Mouse (Mus musculus) gastrocnemius, adult 8-10 months (tissue): ENCODE results near the gene Ppp1ca. TPM values are rescaled to one million over a fixed set of nuclear protein-coding genes. Genes with fewer than 3 reads are reported as not detected.
A peak's percentile ranks its signal among the peaks of the same experiment; 100 is the strongest.

Experiments used
- DNase-seq, 2 experiments: peaks; one replicate each; pipeline ENCODE4 v3.0.0; 2022; ENCODE audit warnings: low spot score in 2 of 2
- total RNA-seq, 4 experiments: library from RNA; stranded (reverse); gene quantifications; 2 replicates each; pipeline ENCODE4 v1.2.4; 2022

Ppp1ca gene
- total RNA-seq, 4 experiments from 2014 or later, result 198 to 243 (median 235) TPM

DNA sequence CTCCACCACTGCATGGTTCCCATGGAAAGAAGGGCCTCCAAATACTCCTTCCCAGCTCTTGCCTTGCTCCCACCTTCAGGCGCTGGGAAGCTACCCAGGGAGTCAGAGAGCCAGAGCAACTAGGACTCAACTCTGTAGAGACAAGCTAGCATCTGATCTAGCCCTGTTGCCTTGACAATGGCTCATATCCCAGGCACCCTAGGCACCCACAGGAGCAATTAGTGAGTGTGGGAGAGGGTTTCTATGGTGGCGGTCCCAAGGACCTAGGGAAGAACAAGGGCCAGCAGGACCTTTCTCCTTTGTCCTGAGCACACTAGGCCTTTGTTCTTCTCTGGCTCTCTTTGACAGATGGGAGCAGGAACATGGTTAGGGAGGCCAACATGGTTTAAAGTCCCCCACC is 8.2 kb upstream of the Ppp1ca start:
- no peak for DNase-seq

GRCm38 (mm10) chr19:4184976-4185975 is 6.6 kb upstream of the Ppp1ca start:
- no peak for DNase-seq

GRCm38 (mm10) chr19:4187303-4187702 is 4.6 kb upstream of the Ppp1ca start:
- DNase-seq, result peak; percentile 41 to 49

GRCm38 (mm10) chr19:4189051-4189620 is 2.7 kb upstream of the Ppp1ca start:
- no peak for DNase-seq

DNA sequence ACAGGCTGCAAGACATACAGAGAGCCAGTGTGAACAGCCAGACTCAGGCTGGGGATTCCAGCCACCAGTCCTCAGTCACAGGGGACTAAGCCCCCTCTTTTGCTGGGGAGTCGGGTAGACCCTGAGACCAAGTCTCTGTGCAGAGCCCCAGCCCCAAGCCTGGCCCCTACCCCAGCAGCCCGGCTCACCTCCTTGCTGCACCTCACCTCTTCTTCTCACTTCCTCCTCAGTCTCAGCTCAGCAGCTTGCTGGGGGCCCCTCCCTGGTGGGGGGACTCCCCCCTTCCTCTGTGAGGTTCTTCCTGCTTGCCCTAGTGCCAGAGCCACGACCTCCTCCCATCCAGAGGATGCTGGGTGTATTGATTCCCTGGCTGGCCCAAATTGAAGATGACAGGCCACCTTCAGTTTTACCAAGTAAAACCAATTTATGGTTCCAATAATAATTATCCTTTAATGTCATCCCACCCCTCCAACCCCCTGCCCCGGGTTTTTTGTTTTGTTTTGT is 982 bp upstream of the Ppp1ca start, which contains the start of gene Tbc1d10c:
Gene Tbc1d10c, minus strand, starts transcription at position 454 of the 504 bp plus-strand sequence.
- no peak for DNase-seq

DNA sequence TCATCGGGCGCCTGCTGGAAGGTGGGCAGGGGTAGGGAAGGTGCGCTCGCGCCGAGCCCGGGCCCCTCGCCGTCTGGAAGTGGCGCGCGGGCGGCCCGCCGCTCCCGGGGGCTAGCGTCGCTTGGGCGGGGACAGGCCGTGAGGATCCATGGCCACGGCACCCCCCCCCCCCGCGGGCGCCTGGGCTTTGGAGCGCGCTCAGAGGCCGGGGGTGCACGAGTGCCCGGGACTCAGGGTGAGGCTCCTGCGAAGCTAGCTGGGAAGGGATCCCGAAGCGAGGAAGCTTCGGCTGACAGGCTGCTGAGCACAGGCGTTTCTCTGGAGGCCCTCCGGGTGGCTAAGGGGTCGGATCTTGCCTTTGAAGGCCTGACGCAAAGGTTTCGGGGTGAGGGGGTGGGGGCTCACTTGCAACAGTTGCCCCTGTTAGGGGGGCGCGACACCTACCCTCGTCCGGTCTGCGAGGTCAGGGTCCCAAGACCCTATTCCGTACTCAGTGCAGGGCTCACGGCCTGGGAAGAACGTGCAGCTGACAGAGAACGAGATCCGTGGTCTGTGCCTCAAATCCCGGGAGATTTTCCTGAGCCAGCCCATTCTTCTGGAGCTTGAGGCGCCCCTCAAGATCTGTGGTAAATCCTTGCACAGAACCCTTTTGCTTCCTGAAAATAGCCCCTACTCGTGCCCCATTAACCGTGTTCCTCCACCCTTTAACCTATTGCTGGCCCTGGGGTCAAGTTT is 553 bp downstream of the Ppp1ca start:
- no peak for DNase-seq

GRCm38 (mm10) chr19:4193129-4193528 is 1.3 kb downstream of the Ppp1ca start:
- no peak for DNase-seq

- DNase-seq, result no peak
These were observed 2.3 kb downstream of the Ppp1ca start for GRCm38 (mm10) chr19:4194021-4194724.

DNA sequence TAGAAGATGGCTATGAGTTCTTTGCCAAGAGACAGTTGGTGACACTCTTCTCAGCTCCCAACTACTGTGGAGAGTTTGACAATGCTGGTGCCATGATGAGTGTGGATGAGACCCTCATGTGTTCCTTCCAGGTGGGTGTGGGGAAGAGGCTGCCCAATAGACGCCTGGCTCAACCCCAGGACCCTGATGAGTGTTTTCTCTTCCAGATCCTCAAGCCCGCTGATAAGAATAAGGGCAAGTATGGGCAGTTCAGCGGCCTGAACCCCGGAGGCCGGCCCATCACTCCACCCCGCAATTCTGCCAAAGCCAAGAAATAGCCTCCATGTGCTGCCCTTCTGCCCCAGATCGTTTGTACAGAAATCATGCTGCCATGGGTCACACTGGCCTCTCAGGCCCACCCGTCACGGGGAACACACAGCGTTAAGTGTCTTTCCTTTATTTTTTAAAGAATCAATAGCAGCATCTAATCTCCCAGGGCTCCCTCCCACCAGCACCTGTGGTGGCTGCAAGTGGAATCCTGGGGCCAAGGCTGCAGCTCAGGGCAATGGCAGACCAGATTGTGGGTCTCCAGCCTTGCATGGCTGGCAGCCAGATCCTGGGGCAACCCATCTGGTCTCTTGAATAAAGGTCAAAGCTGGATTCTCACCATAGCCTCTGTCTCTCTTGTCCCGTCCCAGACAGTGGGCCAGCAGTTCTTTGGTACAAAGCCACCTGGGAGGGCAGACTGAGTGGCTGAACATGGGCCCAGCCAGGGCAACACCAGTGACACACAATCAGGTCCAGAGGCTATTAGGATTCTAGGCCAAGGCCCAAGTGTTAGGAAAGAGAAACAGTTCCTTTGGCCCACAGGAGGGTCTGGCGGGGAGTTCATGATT is 3.1 kb downstream of the Ppp1ca start:
- no peak for DNase-seq

GRCm38 (mm10) chr19:4196048-4196447 is 4.2 kb downstream of the Ppp1ca start:
- DNase-seq, result no peak

GRCm38 (mm10) chr19:4196548-4196947 is 4.7 kb downstream of the Ppp1ca start:
- DNase-seq, result no peak

- DNase-seq, result no peak
These were observed 5.3 kb downstream of the Ppp1ca start for GRCm38 (mm10) chr19:4197180-4197579.

GRCm38 (mm10) chr19:4201291-4201909 is 9.5 kb downstream of the Ppp1ca start, which contains the start of gene Rad9a:
TSS of gene Rad9a (minus strand) at chr19:4201662.
- peak; percentile 95 for DNase-seq

GRCm38 (mm10) chr19:4202149-4202548 is 10.3 kb downstream of the Ppp1ca start:
- no peak for DNase-seq

DNA sequence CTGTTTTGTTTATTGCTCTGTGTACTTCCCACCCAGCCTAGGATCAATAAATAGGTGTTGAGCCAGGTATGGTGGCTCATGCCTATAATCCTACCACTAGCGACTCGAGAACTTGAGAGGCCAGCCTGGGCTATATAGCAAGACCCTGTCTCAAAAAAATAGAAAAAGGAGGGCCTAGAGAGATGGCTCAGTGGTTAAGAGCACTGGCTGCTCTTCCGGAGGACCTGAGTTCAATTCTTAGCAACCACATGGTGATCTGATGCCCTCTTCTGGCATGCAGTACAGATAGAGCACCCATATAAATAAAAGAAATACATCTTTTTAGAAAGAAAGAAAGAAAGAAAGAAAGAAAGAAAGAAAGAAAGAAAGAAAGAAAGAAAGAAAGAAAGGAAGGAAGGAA is 11.3 kb downstream of the Ppp1ca start:
- no peak for DNase-seq

DNA sequence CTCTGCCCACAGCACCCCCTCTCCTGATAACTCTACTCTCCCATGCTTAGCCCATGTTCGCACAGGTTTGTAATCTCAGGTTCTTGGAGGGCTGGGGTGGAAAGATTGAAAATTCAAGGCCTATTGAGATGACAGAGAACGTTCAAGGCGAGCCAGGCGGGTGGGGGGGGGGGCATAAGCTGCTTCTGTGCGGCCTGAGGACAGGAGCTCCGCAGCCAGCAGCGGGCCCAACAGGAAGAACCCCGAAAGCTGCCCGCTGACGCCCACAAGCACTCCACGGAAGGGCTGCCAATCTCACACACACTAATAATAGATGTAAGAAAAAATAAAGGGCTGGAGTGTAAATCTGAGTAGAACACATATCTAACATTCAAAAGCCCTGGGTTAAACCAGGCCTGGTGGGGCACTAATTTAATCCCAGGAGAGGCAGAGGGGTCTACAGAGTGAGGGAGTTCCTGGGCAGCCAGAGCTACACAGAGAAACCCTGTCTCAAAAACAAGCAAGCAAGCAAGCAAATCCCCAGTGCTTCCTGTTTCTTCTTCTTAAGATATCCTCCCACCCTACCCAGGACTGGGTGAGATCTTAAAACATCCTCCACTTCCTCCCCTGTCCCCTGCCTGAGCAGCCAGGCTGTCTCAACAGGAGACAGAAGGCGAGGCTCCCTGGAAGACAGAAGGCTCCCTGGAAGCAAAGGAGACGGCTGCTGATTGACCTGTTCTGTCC is 11.9 kb downstream of the Ppp1ca start:
- DNase-seq, result no peak

DNA sequence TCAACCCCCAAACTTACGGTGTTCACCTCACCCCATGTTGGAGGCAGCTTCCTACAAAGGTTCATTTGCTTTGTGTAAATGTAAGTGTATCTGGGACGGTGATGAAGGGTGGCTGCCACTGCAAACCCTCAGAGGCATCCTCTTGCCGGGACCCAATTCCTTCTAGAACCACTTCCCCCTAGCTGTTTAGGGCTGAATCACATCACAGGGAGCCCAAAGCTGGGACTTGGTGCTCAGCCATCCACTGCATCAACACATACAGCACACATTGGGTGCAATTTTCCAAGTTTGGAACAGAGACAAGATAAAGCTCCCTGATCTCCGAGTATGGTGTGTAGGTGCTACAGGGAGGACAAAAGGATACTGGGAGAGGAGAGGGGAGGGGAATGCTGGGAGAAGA is 13.0 kb downstream of the Ppp1ca start:
- no peak for DNase-seq

DNA sequence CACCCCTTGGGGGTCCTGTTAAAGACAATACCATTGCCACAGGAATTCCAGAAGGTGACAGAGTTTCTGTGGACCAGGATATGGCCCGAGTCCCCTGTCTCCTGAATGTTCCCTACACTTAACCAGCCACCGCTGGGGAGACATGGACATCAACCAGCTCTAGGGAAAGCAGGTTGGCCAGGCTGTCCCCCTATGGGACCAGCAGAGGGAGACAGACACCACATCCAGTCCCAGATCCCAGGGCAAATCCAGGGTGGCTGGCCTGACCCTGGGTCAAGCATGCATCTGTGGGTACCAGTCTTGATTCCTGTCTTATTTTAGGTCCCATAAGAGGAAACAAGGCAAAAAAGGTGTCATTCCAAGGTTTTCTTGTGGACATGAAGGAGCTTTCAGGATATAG is 15.1 kb downstream of the Ppp1ca start:
- peak; percentile 69 for DNase-seq

DNA sequence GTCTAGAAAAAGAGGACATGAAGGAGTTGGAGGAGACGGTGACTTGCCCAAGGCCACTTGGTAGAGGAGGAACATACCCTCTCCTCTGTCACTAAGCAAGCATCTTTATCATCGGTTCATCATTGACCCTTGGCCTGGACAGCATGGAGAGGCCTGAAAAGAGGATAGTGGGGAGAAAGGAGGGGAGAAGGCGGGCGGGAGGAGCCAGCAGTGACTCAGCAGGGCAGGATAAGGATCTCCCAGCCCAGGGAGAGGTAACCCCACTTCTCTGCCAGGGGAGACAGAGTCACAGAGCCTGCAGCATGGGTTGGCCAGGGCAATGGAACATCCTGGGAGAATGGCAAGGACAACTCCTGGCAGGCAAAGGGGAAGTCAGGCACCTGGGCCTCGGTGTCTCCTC is 16.7 kb downstream of the Ppp1ca start:
- no peak for DNase-seq
